Mouse (Mus musculus): ENCODE measurements around the gene Dlgap1.

The Dlgap1 gene

GRCm38 (mm10) chr17:70720766-70721165, 751.9 kb downstream of the Dlgap1 start:
- in situ Hi-C loops (cut with MboI, MseI) = no loop called here

GRCm38 (mm10) chr17:70722146-70722545, 753.3 kb downstream of the Dlgap1 start:
- in situ Hi-C loops (cut with MboI, MseI) = no loop called here

- in situ Hi-C loops (cut with MboI, MseI) = no loop called here
Observed at GRCm38 (mm10) chr17:70728719-70729281, 759.9 kb downstream of the Dlgap1 start.

- in situ Hi-C loops (cut with MboI, MseI) = no loop called here
Observed at GRCm38 (mm10) chr17:70734728-70735127, 765.9 kb downstream of the Dlgap1 start.

- in situ Hi-C loops (cut with MboI, MseI) = no loop called here
Observed at GRCm38 (mm10) chr17:70735396-70735795, 766.5 kb downstream of the Dlgap1 start.

GRCm38 (mm10) chr17:70737424-70737823, 768.6 kb downstream of the Dlgap1 start:
- in situ Hi-C loops (cut with MboI, MseI) = no loop called here

GRCm38 (mm10) chr17:70738168-70738854, 769.4 kb downstream of the Dlgap1 start:
- in situ Hi-C loops (cut with MboI, MseI) = no loop called here

- in situ Hi-C loops (cut with MboI, MseI) = no loop called here
Observed at GRCm38 (mm10) chr17:70739346-70739745, 770.5 kb downstream of the Dlgap1 start.

- in situ Hi-C loops (cut with MboI, MseI) = no loop called here
Observed at GRCm38 (mm10) chr17:70741696-70742095, 772.8 kb downstream of the Dlgap1 start.

GRCm38 (mm10) chr17:70744570-70745153, 775.8 kb downstream of the Dlgap1 start:
- in situ Hi-C loops (cut with MboI, MseI) = no loop called here

GRCm38 (mm10) chr17:70745385-70745784, 776.5 kb downstream of the Dlgap1 start:
- in situ Hi-C loops (cut with MboI, MseI) = no loop called here

- in situ Hi-C loops (cut with MboI, MseI) = no loop called here
Observed at GRCm38 (mm10) chr17:70746379-70747079, 777.7 kb downstream of the Dlgap1 start.

GRCm38 (mm10) chr17:70747731-70748475, 779.0 kb downstream of the Dlgap1 start:
- in situ Hi-C loops (cut with MboI, MseI) = no loop called here

- in situ Hi-C loops (cut with MboI, MseI) = no loop called here
Observed at GRCm38 (mm10) chr17:70748476-70748830, 779.6 kb downstream of the Dlgap1 start.

- in situ Hi-C loops (cut with MboI, MseI) = no loop called here
Observed at GRCm38 (mm10) chr17:70748964-70749650, 780.2 kb downstream of the Dlgap1 start.

GRCm38 (mm10) chr17:70750236-70751160, 781.6 kb downstream of the Dlgap1 start:
- in situ Hi-C loops (cut with MboI, MseI) = loop anchor here (5.0 kb wide), 1 partner anchor 232 kb away; no protein-coding TSS in a partner anchor

- in situ Hi-C loops (cut with MboI, MseI) = loop anchor here (5.0 kb wide), 1 partner anchor 231 kb away; no protein-coding TSS in a partner anchor
Observed at GRCm38 (mm10) chr17:70751161-70751651, 782.3 kb downstream of the Dlgap1 start.

GRCm38 (mm10) chr17:70751676-70752075, 782.8 kb downstream of the Dlgap1 start:
- in situ Hi-C loops (cut with MboI, MseI) = loop anchor here (5.0 kb wide), 1 partner anchor 231 kb away; no protein-coding TSS in a partner anchor

GRCm38 (mm10) chr17:70753444-70754032, 784.7 kb downstream of the Dlgap1 start:
- in situ Hi-C loops (cut with MboI, MseI) = loop anchor here (5.0 kb wide), 1 partner anchor 229 kb away; no protein-coding TSS in a partner anchor
